Mouse (Mus musculus): ENCODE results near the gene 2010111I01Rik. TPM values are rescaled to one million over a fixed set of nuclear protein-coding genes. Genes with fewer than 3 reads are reported as not detected.

The 2010111I01Rik gene
- polyA plus RNA-seq, 1 experiment = 117 TPM

DNA sequence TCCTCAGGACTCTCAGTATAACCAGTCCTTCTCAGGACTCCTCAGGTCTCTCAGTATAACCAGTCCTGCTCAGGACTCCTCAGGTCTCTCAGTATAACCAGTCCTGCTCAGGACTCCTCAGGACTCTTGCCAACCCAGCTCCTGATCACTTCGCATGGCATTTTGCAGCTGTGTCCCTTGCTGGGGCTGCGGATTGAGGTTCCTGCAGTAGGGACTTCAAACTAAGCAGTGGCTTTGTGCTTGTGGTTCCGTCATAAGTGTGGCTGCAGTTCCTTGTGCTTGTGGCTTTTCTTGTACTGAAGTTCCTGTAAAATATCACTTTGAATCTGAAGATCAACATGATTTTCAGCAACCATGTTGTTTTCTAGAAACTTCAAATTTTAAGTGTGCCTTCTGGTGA is 320.1 kb downstream of the 2010111I01Rik start:
- Histone ChIP-seq H3K4me3 (ENCODE audit: insufficient read depth, low read length) (no peak overlapping the region), H3K27ac (ENCODE audit: insufficient read depth, low read length) (no peak overlapping the region), H3K4me1 (ENCODE audit: control insufficient read depth, insufficient read depth, low read length) (no peaks in the 10 kb centered on the region; the same call in 1 of the 2 replicates)
- no peak for TF ChIP-seq POLR2A (IDR thresholded peaks at IDR 0.05; ENCODE audit: extremely low read depth, insufficient read depth, low read length)
- TF ChIP-seq CTCF (IDR thresholded peaks at IDR 0.05; ENCODE audit: extremely low read depth, insufficient read depth, low read length) = no peak

DNA sequence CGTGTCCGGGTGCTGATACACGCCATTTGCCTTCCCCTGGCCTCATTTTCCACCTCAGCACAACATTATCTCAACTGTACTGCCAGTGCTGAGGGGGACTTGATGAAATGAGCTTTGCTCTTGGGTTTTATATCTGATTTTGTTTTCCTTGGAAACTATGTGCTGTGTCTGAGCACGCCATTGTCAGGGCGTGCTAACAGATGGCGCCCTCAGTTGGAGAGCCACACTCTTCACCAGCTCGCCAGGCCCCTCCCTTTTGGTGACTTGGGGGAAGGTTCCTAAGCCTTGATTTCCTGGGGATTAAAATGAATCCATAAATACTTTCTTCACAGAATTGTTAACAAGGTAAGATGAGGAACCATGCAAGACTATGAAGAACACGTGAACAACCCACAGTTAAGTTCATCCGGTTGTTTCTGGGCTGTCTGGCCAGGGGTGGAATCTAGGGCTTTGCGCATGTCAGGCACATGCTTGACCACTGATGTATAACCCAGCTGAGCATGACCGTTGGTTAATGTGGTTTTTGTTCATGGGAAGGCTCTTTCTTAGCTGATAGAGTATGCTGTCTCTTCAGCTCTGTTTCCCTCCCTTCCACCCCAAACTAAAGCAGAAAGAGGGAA is 321.9 kb downstream of the 2010111I01Rik start:
- TF ChIP-seq POLR2A (IDR thresholded peaks at IDR 0.05; ENCODE audit: extremely low read depth, insufficient read depth, low read length) (no peak), CTCF (IDR thresholded peaks at IDR 0.05; ENCODE audit: extremely low read depth, insufficient read depth, low read length) (no peak)
- Histone ChIP-seq H3K27ac (ENCODE audit: insufficient read depth, low read length) (no peak overlapping the region), H3K4me3 (ENCODE audit: insufficient read depth, low read length) (no peak overlapping the region), H3K4me1 (ENCODE audit: control insufficient read depth, insufficient read depth, low read length) (no peaks in the 10 kb centered on the region; the same call in 1 of the 2 replicates)

DNA sequence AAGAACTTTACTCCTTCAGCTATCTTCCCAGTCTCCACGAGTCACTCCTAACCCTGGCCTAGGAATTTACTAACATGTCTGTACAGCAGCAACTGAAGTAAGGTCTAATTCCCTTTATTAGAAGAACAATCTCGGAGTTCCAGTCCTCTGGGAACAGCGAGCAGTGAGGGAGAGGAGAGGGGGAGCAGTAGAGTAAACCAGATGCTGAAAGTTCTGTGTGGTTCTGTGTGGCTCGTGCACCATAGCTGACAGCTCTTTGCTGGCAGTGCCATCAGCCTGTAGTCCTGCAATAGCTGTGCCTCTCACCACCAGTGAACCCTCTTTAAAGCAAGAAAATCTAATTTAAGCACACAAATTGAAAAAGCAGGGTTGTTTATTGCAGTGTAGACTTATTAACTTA is 324.5 kb downstream of the 2010111I01Rik start:
- no peak overlapping the region for H3K27ac ChIP-seq (ENCODE audit: insufficient read depth, low read length)
- TF ChIP-seq POLR2A (IDR thresholded peaks at IDR 0.05; ENCODE audit: extremely low read depth, insufficient read depth, low read length) (no peak), CTCF (IDR thresholded peaks at IDR 0.05; ENCODE audit: extremely low read depth, insufficient read depth, low read length) (no peak)
- H3K4me1 ChIP-seq (ENCODE audit: control insufficient read depth, insufficient read depth, low read length) = no peaks in the 10 kb centered on the region; the same call in 1 of the 2 replicates
- H3K4me3 ChIP-seq (ENCODE audit: insufficient read depth, low read length) = no peak overlapping the region

DNA sequence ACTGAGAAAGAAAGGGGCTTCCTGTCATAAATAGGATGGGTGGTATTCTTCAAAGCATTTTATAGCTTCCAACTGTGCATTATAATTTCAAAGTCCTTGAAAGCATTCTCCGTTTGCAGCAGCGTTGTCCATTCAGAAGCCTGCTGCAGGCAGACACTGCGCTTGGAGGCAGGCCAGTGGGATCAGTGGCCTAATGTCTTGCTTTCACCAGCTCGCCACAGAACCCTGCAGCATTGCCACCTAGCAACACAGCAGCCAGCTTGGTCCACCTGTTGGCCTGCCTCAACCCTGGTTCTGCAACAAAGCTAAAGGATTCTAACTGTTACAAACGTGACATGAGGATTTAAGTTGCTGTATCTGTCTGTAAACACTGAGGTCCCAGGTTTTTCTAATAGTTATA is 325.0 kb downstream of the 2010111I01Rik start:
- no peak overlapping the region for H3K4me3 ChIP-seq (ENCODE audit: insufficient read depth, low read length)
- H3K4me1 ChIP-seq (ENCODE audit: control insufficient read depth, insufficient read depth, low read length) = no peaks in the 10 kb centered on the region; the same call in 1 of the 2 replicates
- no peak overlapping the region for H3K27ac ChIP-seq (ENCODE audit: insufficient read depth, low read length)
- TF ChIP-seq CTCF (IDR thresholded peaks at IDR 0.05; ENCODE audit: extremely low read depth, insufficient read depth, low read length) (no peak), POLR2A (IDR thresholded peaks at IDR 0.05; ENCODE audit: extremely low read depth, insufficient read depth, low read length) (no peak)

DNA sequence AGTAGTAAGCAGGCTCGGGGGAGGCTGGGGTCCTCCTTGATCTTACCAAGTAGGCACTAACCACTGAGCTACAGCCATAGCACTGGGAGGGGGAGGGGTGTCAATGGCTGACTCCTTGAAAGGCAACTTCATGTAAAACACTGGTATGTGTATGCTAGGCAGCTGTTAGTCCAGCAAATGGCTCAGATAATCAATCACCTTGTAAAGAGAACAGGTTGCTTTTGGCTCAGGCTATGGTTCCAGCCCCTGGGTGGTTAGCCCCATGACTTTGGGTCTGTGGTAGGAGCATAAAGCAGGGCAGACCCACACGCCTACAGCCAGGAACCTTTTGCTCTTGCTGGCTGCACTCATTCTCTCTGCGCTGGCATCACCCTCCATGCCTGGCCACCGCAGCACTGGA is 325.4 kb downstream of the 2010111I01Rik start:
- Histone ChIP-seq H3K4me3 (ENCODE audit: insufficient read depth, low read length) (no peak overlapping the region), H3K4me1 (ENCODE audit: control insufficient read depth, insufficient read depth, low read length) (no peaks in the 10 kb centered on the region; the same call in 1 of the 2 replicates), H3K27ac (ENCODE audit: insufficient read depth, low read length) (no peak overlapping the region)
- TF ChIP-seq CTCF (IDR thresholded peaks at IDR 0.05; ENCODE audit: extremely low read depth, insufficient read depth, low read length) (no peak), POLR2A (IDR thresholded peaks at IDR 0.05; ENCODE audit: extremely low read depth, insufficient read depth, low read length) (no peak)

DNA sequence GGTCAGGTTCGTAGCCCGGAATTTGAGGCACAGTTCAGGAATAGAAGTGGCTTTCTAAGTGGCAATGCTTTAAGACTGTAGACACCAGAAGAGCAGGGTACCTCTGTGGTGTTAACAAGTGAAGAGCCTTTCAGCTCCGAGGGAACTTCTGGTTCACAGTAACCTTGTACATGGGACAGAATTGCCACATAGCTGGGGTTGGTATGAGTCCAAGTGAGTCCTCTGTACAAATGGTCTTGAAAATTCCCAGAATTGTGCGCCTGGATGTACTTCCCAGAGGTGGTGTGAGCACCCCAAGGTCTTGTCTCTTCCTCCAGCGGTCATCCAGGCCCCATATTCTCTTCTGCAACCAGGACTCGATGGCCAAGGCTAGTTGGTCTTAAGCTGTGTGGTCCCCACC is 326.3 kb downstream of the 2010111I01Rik start:
- TF ChIP-seq POLR2A (IDR thresholded peaks at IDR 0.05; ENCODE audit: extremely low read depth, insufficient read depth, low read length) (no peak), CTCF (IDR thresholded peaks at IDR 0.05; ENCODE audit: extremely low read depth, insufficient read depth, low read length) (no peak)
- Histone ChIP-seq H3K4me3 (ENCODE audit: insufficient read depth, low read length) (no peak overlapping the region), H3K4me1 (ENCODE audit: control insufficient read depth, insufficient read depth, low read length) (no peaks in the 10 kb centered on the region; the same call in 1 of the 2 replicates), H3K27ac (ENCODE audit: insufficient read depth, low read length) (no peak overlapping the region)

DNA sequence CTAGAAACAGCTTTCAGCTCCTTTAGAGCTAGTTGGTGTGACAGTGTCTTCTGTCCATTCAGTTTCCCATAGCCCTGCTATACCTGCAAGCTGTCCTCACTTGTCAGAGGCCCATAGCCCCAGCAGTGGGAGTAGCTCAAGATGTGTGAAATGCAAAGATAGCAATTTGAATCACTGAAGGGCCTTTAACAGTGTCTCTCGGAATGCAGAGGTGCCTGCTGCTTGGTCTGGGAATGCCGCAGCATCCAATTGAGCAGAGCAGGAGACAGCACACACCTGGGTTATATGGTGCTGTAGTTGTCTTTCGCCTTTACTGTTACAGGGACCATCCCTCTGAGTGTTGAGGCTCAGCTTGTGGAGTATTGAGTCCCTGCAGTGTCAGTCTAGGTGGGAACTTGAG is 329.0 kb downstream of the 2010111I01Rik start:
- Histone ChIP-seq H3K4me3 (ENCODE audit: insufficient read depth, low read length) (no peak overlapping the region), H3K27ac (ENCODE audit: insufficient read depth, low read length) (no peak overlapping the region), H3K4me1 (ENCODE audit: control insufficient read depth, insufficient read depth, low read length) (no peaks in the 10 kb centered on the region; the same call in 1 of the 2 replicates)
- no peak for TF ChIP-seq POLR2A (IDR thresholded peaks at IDR 0.05; ENCODE audit: extremely low read depth, insufficient read depth, low read length)
- TF ChIP-seq CTCF (IDR thresholded peaks at IDR 0.05; ENCODE audit: extremely low read depth, insufficient read depth, low read length) = no peak

DNA sequence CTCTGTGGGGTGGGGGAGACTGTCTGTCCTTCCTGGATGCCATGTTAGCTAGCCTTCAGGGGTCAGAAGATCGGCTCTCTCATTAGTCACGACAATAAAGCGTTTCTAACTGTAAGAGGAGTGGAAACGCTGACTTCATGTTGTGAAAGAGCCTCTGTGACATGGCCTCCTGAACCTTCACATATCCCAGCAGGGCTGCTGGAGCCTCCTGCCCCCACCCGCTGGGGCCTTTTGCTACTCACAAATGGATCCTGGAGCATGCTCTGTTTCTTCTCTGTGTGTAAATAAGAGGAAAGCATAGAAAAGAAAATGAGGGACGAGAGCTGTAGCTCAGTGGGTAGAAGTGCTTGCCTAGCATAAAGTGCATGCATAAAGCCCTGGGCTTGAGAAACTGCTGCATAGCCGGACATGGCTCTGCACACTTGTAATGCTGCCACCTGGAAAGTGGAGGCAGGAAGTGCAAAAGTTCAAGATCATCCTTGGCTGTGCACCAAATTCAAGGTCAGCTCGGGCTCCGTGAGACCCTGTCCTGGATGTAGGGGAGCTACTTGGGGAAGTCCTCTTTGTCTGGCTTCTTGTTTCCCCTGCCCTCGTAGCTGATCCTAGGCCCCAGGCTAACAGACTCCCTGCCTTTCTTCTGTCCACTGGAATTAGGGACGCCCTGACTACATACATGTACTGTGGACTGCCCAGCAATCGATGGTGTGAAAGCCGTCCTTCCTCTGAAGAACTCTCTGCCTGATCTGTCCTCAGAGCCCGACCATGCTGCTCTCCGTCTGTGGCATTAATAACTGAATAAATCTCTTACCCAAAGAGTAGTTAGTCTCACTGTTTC is 329.9 kb downstream of the 2010111I01Rik start:
- Histone ChIP-seq H3K4me1 (ENCODE audit: control insufficient read depth, insufficient read depth, low read length) (no peaks in the 10 kb centered on the region; the same call in 1 of the 2 replicates), H3K4me3 (ENCODE audit: insufficient read depth, low read length) (no peak overlapping the region), H3K27ac (ENCODE audit: insufficient read depth, low read length) (no peak overlapping the region; the same call in 1 of the 2 replicates)
- TF ChIP-seq POLR2A (IDR thresholded peaks at IDR 0.05; ENCODE audit: extremely low read depth, insufficient read depth, low read length) (no peak), CTCF (IDR thresholded peaks at IDR 0.05; ENCODE audit: extremely low read depth, insufficient read depth, low read length) (no peak)

DNA sequence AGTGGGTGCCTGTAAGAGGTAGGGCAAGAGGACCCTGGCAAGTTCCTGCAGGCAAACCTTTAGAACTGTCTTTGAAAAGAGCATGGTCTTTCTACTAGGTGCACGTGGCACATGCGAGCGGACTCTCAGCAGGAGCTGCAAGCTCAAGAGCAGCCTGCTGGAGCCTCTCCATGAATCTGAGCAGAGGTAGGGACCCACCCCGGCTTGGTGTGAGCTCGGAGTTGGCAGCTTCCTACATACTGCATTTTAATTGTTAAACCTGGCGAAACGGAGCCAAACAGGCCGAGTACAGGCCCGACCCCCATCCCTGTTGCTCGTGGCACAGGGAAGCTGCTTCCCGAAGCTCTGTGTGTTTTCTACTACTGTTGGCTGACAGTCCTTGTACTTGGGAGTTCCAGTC is 331.6 kb downstream of the 2010111I01Rik start:
- H3K4me3 ChIP-seq (ENCODE audit: insufficient read depth, low read length) = no peak overlapping the region
- H3K27ac ChIP-seq (ENCODE audit: insufficient read depth, low read length) = no peak overlapping the region
- TF ChIP-seq POLR2A (IDR thresholded peaks at IDR 0.05; ENCODE audit: extremely low read depth, insufficient read depth, low read length) (no peak), CTCF (IDR thresholded peaks at IDR 0.05; ENCODE audit: extremely low read depth, insufficient read depth, low read length) (no peak)
- H3K4me1 ChIP-seq (ENCODE audit: control insufficient read depth, insufficient read depth, low read length) = no peaks in the 10 kb centered on the region; the same call in 1 of the 2 replicates
